Mouse (Mus musculus) megakaryocyte progenitor cell, adult 5-6 weeks (primary cell): ENCODE results near the gene Prokr2. TPM values are rescaled to one million over a fixed set of nuclear protein-coding genes. Genes with fewer than 3 reads are reported as not detected.
"Not testable (repeated sequence)": the region's sequence is repeated elsewhere in the genome, so short reads cannot be mapped to it uniquely, and the experiment has no call there.

Experiments
- ATAC-seq: replicated peaks from 2 replicates; pipeline ENCODE4 v1.8.0; 2016; ENCODE audit warnings: mild to moderate bottlenecking, moderate TSS enrichment, inconsistent platforms; ENCODE audit not compliant: poor library complexity
- total RNA-seq, 2 experiments: library from RNA; stranded (forward) in 1 of 2; stranded (reverse) in 1 of 2; fragments of 157-497, 149-512 nt in 1 of 2; fragments of 200-1000 nt in 1 of 2; gene quantifications; 2 replicates each; pipeline versions ENCODE4 v1.2.3 to v1.2.4; 2015 to 2017

Gene Prokr2
- total RNA-seq, 2 experiments from 2014 or later, result not detected

GRCm38 (mm10) chr2:132289213-132289612 lies 96.0 kb downstream of the Prokr2 start:
- ATAC-seq, result not testable (repeated sequence)

Other genes starting within 250 kb of the Prokr2 start
- 5.4 and 6.7 TPM in 2 replicates for gene Slc23a2, start 240.3 kb downstream of the Prokr2 start, total RNA-seq (2015)
- 7.4 and 25.7 TPM in 2 replicates for gene Slc23a2, start 240.3 kb downstream of the Prokr2 start, total RNA-seq (2017)
- 60.6 and 64.6 TPM in 2 replicates for gene Tmem230, start 137.6 kb downstream of the Prokr2 start, total RNA-seq (2015)
- 17.2 and 23.0 TPM in 2 replicates for gene Tmem230, start 137.6 kb downstream of the Prokr2 start, total RNA-seq (2017)
- gene Pcna, start 132.1 kb downstream of the Prokr2 start, total RNA-seq (2015), result 782 and 829 TPM in 2 replicates
- gene Pcna, start 132.1 kb downstream of the Prokr2 start, total RNA-seq (2017), result 543 and 606 TPM in 2 replicates
- gene Cds2, start 122.3 kb downstream of the Prokr2 start, total RNA-seq (2015), result 6.9 and 9.3 TPM in 2 replicates
- gene Cds2, start 122.3 kb downstream of the Prokr2 start, total RNA-seq (2017), result 8.6 and 10.5 TPM in 2 replicates
- 28.9 and 32.2 TPM in 2 replicates for gene Gpcpd1, start 202.3 kb upstream of the Prokr2 start, total RNA-seq (2015)
- 17.9 and 23.1 TPM in 2 replicates for gene Gpcpd1, start 202.3 kb upstream of the Prokr2 start, total RNA-seq (2017)